Mouse (Mus musculus) neutrophil, adult 59 days (primary cell): ENCODE results near the gene Syce1l. TPM values are rescaled to one million over a fixed set of nuclear protein-coding genes. Genes with fewer than 3 reads are reported as not detected.

ENCODE experiments used
- total RNA-seq, 2 experiments: library from RNA; stranded (reverse); gene quantifications; 1 replicate in 1 of 2; 2 replicates in 1 of 2; pipeline ENCODE4 v1.2.4; 2023

The Syce1l gene
- total RNA-seq: not detected

DNA sequence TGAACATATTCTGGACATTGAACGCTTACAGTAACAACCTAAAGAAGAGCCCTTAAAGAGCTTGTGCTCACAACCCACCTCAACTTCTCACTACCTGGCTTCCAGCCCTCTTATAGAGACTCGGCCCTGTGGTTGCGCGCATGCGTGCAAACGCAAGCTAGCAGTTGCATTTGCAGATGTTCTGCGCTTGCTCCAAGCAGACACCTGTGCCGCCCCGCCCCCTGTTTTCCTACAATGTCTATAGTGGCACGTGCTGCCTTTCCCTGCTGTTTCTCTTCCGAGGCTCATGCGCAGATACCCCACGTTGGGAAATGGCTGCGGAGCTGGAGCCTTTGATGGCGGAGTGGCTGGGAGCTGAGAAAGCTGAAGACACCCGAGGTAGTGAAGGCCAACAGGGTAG is at the start of gene Syce1l:
Gene Syce1l (plus strand): TSS at position 288 of the 400 bp plus-strand sequence.

GRCm38 (mm10) chr8:113634670-113635591 is 8.1 kb upstream of the Syce1l start, which contains the start of gene Mon1b:
TSS of gene Mon1b (plus strand) at chr8:113635587.

Other genes with a start within 250 kb of the Syce1l start
- gene Mon1b, start 7.6 kb upstream of the Syce1l start, total RNA-seq: 10 to 100 TPM; 28.5 TPM
- gene Adamts18, start 205.5 kb downstream of the Syce1l start, total RNA-seq: not detected